Mouse (Mus musculus) stomach, embryonic 14.5 days (tissue): ENCODE results near the gene Smoc1. TPM values are rescaled to one million over a fixed set of nuclear protein-coding genes. Genes with fewer than 3 reads are reported as not detected.

ENCODE experiments used
- ATAC-seq: fragments of 200-750 bp; cut with Nextera tagmentation; 2 replicates; pipeline ENCODE4 v1.8.0; 2017; ENCODE audit warnings: low read depth, moderate TSS enrichment; ENCODE audit not compliant: insufficient number of reproducible peaks, insufficient read depth, low FRiP score
- H3K27ac ChIP-seq: fragments of 300-500 bp; sonication (generic); 2 replicates; pipeline ENCODE4 v1.5.1; 2014; ENCODE audit warnings: mild to moderate bottlenecking, low read length, moderate library complexity, mixed read lengths
- H3K27me3 ChIP-seq: fragments of 300-500 bp; sonication (generic); 2 replicates; pipeline ENCODE4 v1.6.1; 2014; ENCODE audit warnings: low read length, control low read depth, mixed read lengths; ENCODE audit not compliant: control insufficient read depth, insufficient read depth
- H3K36me3 ChIP-seq: fragments of 300-500 bp; sonication (generic); 2 replicates; pipeline ENCODE4 v1.6.1; 2014; ENCODE audit warnings: mild to moderate bottlenecking, control low read depth, low read length, moderate library complexity, mixed read lengths; ENCODE audit not compliant: control insufficient read depth, insufficient read depth
- H3K4me1 ChIP-seq: fragments of 300-500 bp; sonication (generic); 2 replicates; pipeline ENCODE4 v1.6.1; 2014; ENCODE audit warnings: low read length, control low read depth, mixed read lengths; ENCODE audit not compliant: control insufficient read depth, insufficient read depth
- H3K4me2 ChIP-seq: fragments of 300-500 bp; sonication (generic); replicated peaks from 2 replicates; pipeline ENCODE4 v1.6.1; 2014; ENCODE audit warnings: low read depth, low read length, control low read depth
- H3K4me3 ChIP-seq: fragments of 300-500 bp; sonication (generic); 2 replicates; pipeline ENCODE4 v1.5.1; 2014; ENCODE audit warnings: low read depth, low read length, control low read depth
- H3K9ac ChIP-seq: fragments of 300-500 bp; sonication (generic); replicated peaks from 2 replicates; pipeline ENCODE4 v1.6.1; 2014; ENCODE audit warnings: low read depth, mild to moderate bottlenecking, control low read depth, low read length, moderate library complexity, mixed read lengths
- H3K9me3 ChIP-seq: fragments of 300-500 bp; sonication (generic); 2 replicates; pipeline ENCODE4 v1.6.1; 2016; ENCODE audit warnings: low read depth, low read length, control low read depth; ENCODE audit not compliant: control insufficient read depth
- WGBS: fragments of 180-500 bp; shearing (Covaris S2); extraction: QIAGEN DNeasy Blood & Tissue Kit; methylation state at CpG from one replicate; pipeline ENCODE4 v1.1.7; 2014; 5-methylcytosine and 5-hydroxymethylcytosine counted together
- polyA plus RNA-seq: library from polyadenylated mRNA; unstranded; fragments of >200 nt; fragmentation: Nextera tagmentation; extraction: Ambion mirVana; gene quantifications from 2 replicates; pipeline ENCODE4 v1.2.1, GENCODE M21; 2014

Gene Smoc1
- polyA plus RNA-seq, 1 experiment from 2014 or later = 4.7 TPM

DNA sequence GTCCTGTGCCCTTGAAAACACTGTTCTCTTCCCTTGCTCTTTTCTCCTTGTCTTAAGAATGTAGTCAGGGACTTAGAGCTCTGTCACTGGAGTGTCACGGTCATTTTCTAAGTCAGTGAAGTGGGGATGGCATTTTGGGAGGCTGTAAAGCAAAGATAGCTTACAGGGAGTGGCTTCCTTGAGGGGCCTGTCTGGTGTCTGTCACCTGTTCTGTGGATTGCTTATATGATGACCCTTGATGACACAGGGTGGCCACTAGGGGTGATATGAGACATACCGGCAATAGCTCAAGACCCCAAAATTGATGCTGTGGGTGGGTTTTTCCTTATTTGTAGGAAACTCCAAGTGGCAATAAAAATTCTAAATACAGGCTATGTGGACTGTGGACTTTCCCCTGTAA is 141.9 kb downstream of the Smoc1 start:
- ATAC-seq = no peak
- no peak overlapping the region for H3K9ac ChIP-seq
- no peaks in the 10 kb centered on the region for H3K27me3 ChIP-seq
- H3K4me3 ChIP-seq = no peak overlapping the region
- H3K9me3 ChIP-seq = no peaks in the 10 kb centered on the region
- WGBS = 73% methylated on average over 2 of the region's 2 CpGs
- H3K4me1 ChIP-seq = no peaks in the 10 kb centered on the region; the same call in 1 of the 2 replicates
- H3K36me3 ChIP-seq = no peaks in the 10 kb centered on the region
- H3K4me2 ChIP-seq = no peak overlapping the region
- no peak overlapping the region for H3K27ac ChIP-seq

DNA sequence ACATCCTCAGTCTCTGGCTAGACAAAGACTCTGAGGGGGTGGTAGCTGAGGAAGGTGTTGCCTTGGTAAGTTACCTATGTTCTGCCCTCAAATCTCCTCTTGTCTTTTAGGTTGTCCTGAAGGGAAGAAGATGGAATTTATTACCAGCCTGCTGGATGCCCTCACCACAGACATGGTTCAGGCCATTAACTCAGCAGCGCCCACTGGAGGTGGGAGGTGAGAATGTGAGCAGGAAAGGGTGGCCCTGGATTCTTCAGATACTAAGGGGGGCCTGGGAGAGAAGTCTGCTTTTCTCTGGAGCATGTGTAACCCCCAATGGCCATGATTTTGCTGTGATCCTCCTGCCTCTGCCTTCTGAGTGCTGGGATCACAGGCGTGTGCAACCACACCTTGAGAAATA is 143.5 kb downstream of the Smoc1 start:
- Histone ChIP-seq H3K27me3 (no peaks in the 10 kb centered on the region), H3K9ac (no peak overlapping the region), H3K27ac (no peak overlapping the region), H3K4me3 (no peak overlapping the region), H3K36me3 (no peaks in the 10 kb centered on the region), H3K4me1 (no peaks in the 10 kb centered on the region; the same call in 1 of the 2 replicates), H3K9me3 (no peaks in the 10 kb centered on the region), H3K4me2 (no peak overlapping the region)
- 78% methylated on average over 2 of the region's 2 CpGs for WGBS
- ATAC-seq = no peak

DNA sequence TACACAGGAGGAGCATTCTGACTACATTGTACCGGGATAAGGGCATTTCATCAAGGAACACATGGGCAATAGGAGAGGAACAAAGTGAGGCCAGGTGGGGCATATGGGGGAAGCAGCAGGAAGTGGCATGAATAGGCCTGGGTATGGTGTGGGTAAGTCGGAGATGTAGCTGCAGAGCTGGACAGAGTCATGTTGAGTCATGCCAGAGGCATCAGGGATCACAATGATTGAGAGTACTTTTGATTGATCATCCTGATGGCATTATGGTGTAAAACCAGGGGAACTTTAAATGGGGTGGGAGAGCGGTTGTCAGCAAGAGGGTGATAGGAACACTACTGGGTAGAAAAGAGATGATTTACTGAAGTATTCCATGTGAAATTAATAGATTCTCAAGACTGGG is 146.4 kb downstream of the Smoc1 start:
- no peak overlapping the region for H3K27ac ChIP-seq
- 78% methylated on average over 3 of the region's 3 CpGs for WGBS
- no peaks in the 10 kb centered on the region for H3K4me1 ChIP-seq
- H3K4me2 ChIP-seq = no peak overlapping the region
- H3K9me3 ChIP-seq = no peaks in the 10 kb centered on the region
- no peak overlapping the region for H3K4me3 ChIP-seq
- no peak for ATAC-seq
- H3K36me3 ChIP-seq = no peaks in the 10 kb centered on the region
- H3K9ac ChIP-seq = no peak overlapping the region
- H3K27me3 ChIP-seq = no peaks in the 10 kb centered on the region

DNA sequence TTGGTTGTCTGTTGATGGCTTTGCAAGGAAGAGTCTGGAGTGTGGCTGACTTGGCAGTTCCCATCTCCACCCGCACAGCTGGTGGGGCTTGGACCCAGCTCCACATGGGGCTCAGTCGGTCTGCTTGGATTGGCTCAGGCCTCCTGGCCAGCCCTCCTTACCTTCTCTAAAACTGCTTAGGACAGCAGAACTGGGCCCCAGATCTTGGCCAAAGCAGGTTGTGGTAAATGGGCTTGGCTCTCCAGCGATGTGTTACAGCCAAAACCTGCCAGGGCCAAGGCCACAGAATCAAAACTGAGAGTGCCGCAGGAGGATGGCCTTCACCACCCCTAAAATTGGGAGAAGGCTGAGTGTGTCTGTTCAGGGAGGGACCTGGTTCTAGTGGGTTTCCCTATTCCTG is 147.3 kb downstream of the Smoc1 start:
- no peak overlapping the region for H3K27ac ChIP-seq
- no peak overlapping the region for H3K4me2 ChIP-seq
- no peaks in the 10 kb centered on the region for H3K9me3 ChIP-seq
- H3K27me3 ChIP-seq = no peaks in the 10 kb centered on the region
- no peak for ATAC-seq
- 93% methylated on average over 4 of the region's 4 CpGs for WGBS
- H3K4me1 ChIP-seq = no peaks in the 10 kb centered on the region
- H3K4me3 ChIP-seq = no peak overlapping the region
- H3K9ac ChIP-seq = no peak overlapping the region
- no peaks in the 10 kb centered on the region for H3K36me3 ChIP-seq

DNA sequence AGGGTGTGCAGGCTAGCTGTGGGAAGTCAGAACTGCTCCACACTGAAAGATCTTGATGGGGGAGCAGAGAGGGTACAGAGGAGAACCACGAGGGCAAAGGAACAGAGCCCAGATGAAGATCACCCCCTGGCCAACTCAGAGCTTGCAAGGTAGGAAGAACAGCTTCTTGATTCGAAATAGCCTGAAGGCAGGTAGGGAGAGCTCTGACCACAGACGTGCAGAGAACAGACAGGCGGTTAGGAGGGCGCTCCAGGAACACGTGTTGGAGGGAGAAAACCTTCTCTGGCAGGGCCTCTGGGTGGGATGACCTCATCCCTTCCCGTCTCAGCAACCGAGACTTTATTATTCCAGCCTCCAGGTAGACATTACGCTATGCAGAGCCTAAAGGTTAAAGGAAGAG is 148.6 kb downstream of the Smoc1 start:
- no peak overlapping the region for H3K4me2 ChIP-seq
- no peak overlapping the region for H3K4me3 ChIP-seq
- H3K27me3 ChIP-seq = no peaks in the 10 kb centered on the region
- WGBS = 47% methylated on average over 9 of the region's 9 CpGs
- no peak overlapping the region for H3K27ac ChIP-seq
- H3K36me3 ChIP-seq = no peaks in the 10 kb centered on the region
- H3K9ac ChIP-seq = no peak overlapping the region
- ATAC-seq = no peak
- H3K9me3 ChIP-seq = no peaks in the 10 kb centered on the region
- no peaks in the 10 kb centered on the region for H3K4me1 ChIP-seq

DNA sequence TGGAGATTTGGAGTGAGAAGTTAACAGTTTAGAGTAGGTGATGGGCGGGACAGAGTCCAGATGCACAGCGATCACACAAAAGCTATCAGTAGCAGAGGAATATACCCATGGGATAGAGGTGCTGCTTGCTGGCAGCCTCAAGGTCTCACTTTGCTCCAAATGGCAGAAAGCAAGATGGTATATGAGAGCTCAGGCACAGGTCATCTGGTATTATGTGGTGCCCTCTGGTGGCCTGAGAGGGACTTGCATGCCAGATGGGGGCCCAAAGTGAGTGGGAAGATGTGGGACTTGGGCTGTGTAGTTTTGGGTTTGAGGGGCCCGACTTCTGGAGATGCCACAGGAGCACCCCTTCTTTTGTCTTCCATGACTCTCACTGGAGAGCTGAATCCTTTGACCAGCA is 155.5 kb downstream of the Smoc1 start:
- no peak overlapping the region for H3K4me3 ChIP-seq
- no peak for ATAC-seq
- 69% methylated on average over 3 of the region's 3 CpGs for WGBS
- H3K27me3 ChIP-seq = no peaks in the 10 kb centered on the region
- no peaks in the 10 kb centered on the region for H3K9me3 ChIP-seq
- no peak overlapping the region for H3K27ac ChIP-seq
- H3K4me1 ChIP-seq = no peaks in the 10 kb centered on the region
- H3K36me3 ChIP-seq = no peaks in the 10 kb centered on the region
- H3K4me2 ChIP-seq = no peak overlapping the region
- H3K9ac ChIP-seq = no peak overlapping the region

DNA sequence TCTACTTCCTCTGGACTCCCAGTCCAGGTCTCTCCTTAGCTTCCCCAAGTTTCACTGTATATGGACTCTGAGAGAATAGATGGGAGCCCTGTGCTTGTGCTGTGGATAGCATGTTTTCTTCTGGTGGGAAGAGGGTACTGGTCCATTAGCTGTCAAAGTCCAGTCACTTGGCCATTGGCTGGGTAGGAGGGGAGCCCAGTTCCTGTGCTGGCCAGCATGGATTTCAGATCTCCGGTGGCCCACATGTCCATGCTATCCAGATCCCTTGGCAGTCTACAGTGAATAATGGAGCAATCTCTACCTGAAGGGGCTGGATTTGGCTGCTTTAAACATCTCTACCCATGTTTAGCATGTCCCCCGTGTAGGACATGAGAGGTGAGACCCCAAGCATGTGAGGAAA is 158.4 kb downstream of the Smoc1 start:
- ATAC-seq = no peak
- WGBS = 84% methylated on average over 2 of the region's 2 CpGs

DNA sequence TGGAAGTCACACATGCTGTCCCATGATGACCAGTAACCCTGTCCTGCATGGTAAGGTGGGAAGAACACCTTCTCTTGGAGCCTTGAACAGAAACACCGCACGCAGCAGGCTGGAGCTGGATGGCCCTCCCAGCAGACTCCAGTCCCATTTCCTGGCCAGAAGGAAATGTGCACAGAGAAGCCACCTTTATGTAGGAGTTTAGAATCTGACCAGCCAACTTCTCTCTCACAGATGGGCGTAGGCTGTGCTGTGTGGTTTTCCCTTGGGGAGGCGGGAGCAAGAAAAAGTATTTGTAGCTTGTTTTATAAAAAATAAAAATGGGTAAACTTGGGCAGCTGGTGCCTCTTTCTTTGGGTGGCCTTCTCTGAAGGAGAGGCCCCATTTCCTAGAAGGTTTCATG is 159.5 kb downstream of the Smoc1 start:
- Histone ChIP-seq H3K36me3 (no peaks in the 10 kb centered on the region), H3K9ac (no peak overlapping the region), H3K4me1 (no peaks in the 10 kb centered on the region), H3K4me2 (no peak overlapping the region), H3K27ac (no peak overlapping the region), H3K27me3 (no peaks in the 10 kb centered on the region), H3K9me3 (no peaks in the 10 kb centered on the region), H3K4me3 (no peak overlapping the region)
- WGBS = 85% methylated on average over 4 of the region's 4 CpGs
- ATAC-seq = no peak

More for the DNA sequence above, 158.4 kb downstream of the Smoc1 start:
- Histone ChIP-seq H3K36me3 (no peaks in the 10 kb centered on the region), H3K4me1 (no peaks in the 10 kb centered on the region), H3K4me3 (no peak overlapping the region), H3K27ac (no peak overlapping the region), H3K9ac (no peak overlapping the region), H3K4me2 (no peak overlapping the region), H3K27me3 (no peaks in the 10 kb centered on the region), H3K9me3 (no peaks in the 10 kb centered on the region)

DNA sequence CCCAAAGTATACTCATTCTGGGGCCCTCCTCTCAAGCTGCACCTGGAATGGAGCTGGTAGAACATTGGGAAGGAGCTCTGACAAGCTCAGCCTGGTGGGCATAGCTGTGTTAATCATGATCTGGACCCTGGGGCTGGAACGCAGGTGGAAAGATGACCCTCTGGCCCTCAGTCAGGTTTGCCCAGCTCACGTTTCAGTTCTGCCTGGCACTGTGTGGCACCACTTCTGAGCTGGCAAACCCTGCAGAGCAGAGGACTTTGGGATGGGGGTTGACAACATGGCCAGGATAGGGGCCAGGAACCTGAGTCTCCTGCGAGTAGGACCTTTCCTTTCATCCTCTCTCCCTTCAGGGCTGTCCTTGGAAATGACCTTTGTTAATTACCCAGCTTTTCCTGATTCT is 160.1 kb downstream of the Smoc1 start:
- Histone ChIP-seq H3K9me3 (no peaks in the 10 kb centered on the region), H3K27ac (no peak overlapping the region), H3K4me2 (no peak overlapping the region), H3K9ac (no peak overlapping the region), H3K4me1 (no peaks in the 10 kb centered on the region), H3K27me3 (no peaks in the 10 kb centered on the region), H3K4me3 (no peak overlapping the region), H3K36me3 (no peaks in the 10 kb centered on the region)
- no peak for ATAC-seq
- WGBS = 78% methylated on average over 3 of the region's 3 CpGs
